Mouse (Mus musculus): Measurements from ENCODE around the gene Gm44965.

- no peak for TF ChIP-seq EP300 (IDR thresholded peaks at IDR 0.05; ENCODE audit: low read depth)
- no peak for TF ChIP-seq CTCF (IDR thresholded peaks at IDR 0.05; ENCODE audit: low read depth)
Measured at GRCm38 (mm10) chr6:48626464-48626863, 32.7 kb downstream of the Gm44965 start, which contains the start of gene AI854703.
